Mouse (Mus musculus) kidney, postnatal 0 days (tissue): ENCODE measurements at regions not wholly inside any gene's neighbourhood (a gene's known extent, or its start where the extent isn't known, plus 50 kb on each side); places are given as distances from the start of the nearest gene placed in this dataset.

Experiments
- ATAC-seq: fragments of 200-750 bp; cut with Nextera tagmentation; replicated peaks from 2 replicates; pipeline ENCODE4 v1.8.0; 2017; ENCODE audit warnings: low read depth, moderate number of reproducible peaks, moderate TSS enrichment, moderate library complexity; ENCODE audit not compliant: low FRiP score
- DNase-seq: peaks from one replicate; pipeline ENCODE4 v3.0.0-alpha.2; 2016; ENCODE audit warnings: low spot score
- H3K27ac ChIP-seq: fragments of 300-500 bp; sonication (generic); 2 replicates; pipeline ENCODE4 v1.5.1; 2014; ENCODE audit warnings: mild to moderate bottlenecking
- H3K27me3 ChIP-seq: fragments of 300-500 bp; sonication (generic); 2 replicates; pipeline ENCODE4 v1.6.1; 2014; ENCODE audit warnings: low read length, mixed read lengths; ENCODE audit not compliant: insufficient read depth
- H3K36me3 ChIP-seq: fragments of 300-500 bp; sonication (generic); 2 replicates; pipeline ENCODE4 v1.6.1; 2014; ENCODE audit warnings: low read length, mixed read lengths; ENCODE audit not compliant: insufficient read depth
- H3K4me1 ChIP-seq: fragments of 300-500 bp; sonication (generic); replicated peaks from 2 replicates; pipeline ENCODE4 v1.6.1; 2014; ENCODE audit warnings: antibody characterized with exemption, low read length, mixed read lengths; ENCODE audit not compliant: insufficient read depth
- H3K4me2 ChIP-seq: fragments of 300-500 bp; sonication (generic); 2 replicates; pipeline ENCODE4 v1.6.1; 2014; ENCODE audit warnings: mild to moderate bottlenecking, low read length, moderate library complexity, mixed read lengths
- H3K4me3 ChIP-seq: fragments of 300-500 bp; sonication (generic); replicated peaks from 2 replicates; pipeline ENCODE4 v1.5.1; 2014; ENCODE audit warnings: low read depth, low read length
- H3K9ac ChIP-seq: fragments of 300-500 bp; sonication (generic); 2 replicates; pipeline ENCODE4 v1.6.1; 2014; ENCODE audit warnings: low read depth, low read length
- H3K9me3 ChIP-seq: fragments of 300-500 bp; sonication (generic); replicated peaks from 2 replicates; pipeline ENCODE4 v1.6.1; 2016; ENCODE audit warnings: low read length, inconsistent platforms, mixed read lengths
- CTCF ChIP-seq: IDR thresholded peaks from 2 replicates; pipeline ENCODE4 v1.5.1; 2016; ENCODE audit warnings: antibody characterized with exemption, low read depth, mild to moderate bottlenecking, moderate library complexity
- WGBS: fragments of 180-500 bp; shearing (Covaris S2); extraction: QIAGEN DNeasy Blood & Tissue Kit; methylation state at CpG from one replicate; pipeline ENCODE4 v1.1.7; 2014; 5-methylcytosine and 5-hydroxymethylcytosine counted together

DNA sequence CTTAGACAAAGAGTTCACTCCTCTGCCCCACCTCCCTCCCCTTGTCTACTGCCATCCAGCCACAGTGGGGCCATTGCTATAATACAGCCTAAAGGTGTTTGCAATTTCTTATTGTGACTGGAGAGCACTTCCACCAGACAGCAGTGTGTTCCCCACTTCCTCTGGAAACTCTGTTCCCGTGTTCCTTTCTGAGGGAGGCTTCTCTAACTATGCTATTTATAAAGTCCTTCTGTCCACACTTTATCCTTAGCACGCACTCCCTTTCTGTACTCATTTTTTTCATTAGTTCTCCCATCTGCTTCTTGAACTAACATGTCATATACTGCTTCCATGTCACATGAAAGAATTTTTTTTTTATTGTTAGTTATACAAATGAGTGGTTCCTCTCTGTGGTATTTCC is 52.0 kb upstream of the 4930432M17Rik start:
- ATAC-seq, result no peak

DNA sequence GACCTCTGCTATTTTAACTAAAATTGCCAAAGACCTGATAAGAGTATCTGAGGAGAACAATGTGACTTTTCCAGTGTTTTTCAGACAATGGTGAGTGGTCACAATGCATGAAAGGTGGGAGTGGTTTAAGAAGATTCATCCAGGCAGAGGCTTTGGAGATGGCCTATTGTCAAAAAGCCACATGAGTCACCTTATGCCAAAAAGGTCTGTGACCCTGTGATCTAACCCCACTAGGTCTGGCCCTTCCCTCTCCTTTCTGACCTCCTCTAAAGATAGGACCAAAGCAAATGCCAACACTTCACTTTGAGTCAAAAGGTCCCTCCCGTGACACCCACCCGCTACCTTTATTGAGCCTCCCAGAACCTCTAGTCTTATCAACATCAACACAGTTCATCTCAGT is 52.4 kb upstream of the 4930432M17Rik start:
- Histone ChIP-seq H3K9ac (no peak overlapping the region), H3K36me3 (no peaks in the 10 kb centered on the region), H3K4me2 (no peak overlapping the region), H3K27me3 (no peaks in the 10 kb centered on the region), H3K27ac (no peak overlapping the region), H3K4me3 (no peak overlapping the region), H3K9me3 (no peaks in the 10 kb centered on the region), H3K4me1 (no peaks in the 10 kb centered on the region; the same call in 1 of the 2 replicates)
- no peak for DNase-seq
- WGBS, result 97% methylated on average over 2 of the region's 2 CpGs
- ATAC-seq, result no peak
- TF ChIP-seq CTCF, result no peak

More for the DNA sequence above, 52.0 kb upstream of the 4930432M17Rik start:
- H3K9ac ChIP-seq, result no peak overlapping the region
- DNase-seq, result no peak
- H3K36me3 ChIP-seq, result no peaks in the 10 kb centered on the region
- no peaks in the 10 kb centered on the region for H3K9me3 ChIP-seq
- no peaks in the 10 kb centered on the region for H3K27me3 ChIP-seq
- H3K4me2 ChIP-seq, result no peak overlapping the region
- no peaks in the 10 kb centered on the region; the same call in 1 of the 2 replicates for H3K4me1 ChIP-seq
- no peak overlapping the region for H3K4me3 ChIP-seq
- H3K27ac ChIP-seq, result no peak overlapping the region
- WGBS, result 72% methylated on average over 2 of the region's 2 CpGs
- no peak for TF ChIP-seq CTCF

DNA sequence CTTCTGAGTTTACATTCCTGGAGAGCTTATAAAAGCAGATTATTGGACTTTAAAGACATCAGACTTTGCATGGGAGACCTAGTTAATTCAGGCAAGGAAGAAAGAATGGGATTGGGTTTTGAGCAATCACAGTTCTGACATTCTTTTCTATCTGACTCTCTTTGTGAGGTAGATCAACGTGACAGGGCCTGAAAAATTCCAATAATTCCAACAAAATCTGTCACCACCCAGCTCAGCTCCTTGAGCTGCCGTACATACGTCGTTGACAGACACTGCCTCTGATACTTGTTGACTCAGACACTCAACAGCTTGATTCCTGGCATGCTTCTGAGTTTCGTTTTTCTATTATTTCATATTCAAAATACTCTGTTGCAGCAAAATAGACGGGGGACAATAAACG is 53.2 kb upstream of the 4930432M17Rik start:
- H3K9ac ChIP-seq, result no peak overlapping the region
- no peaks in the 10 kb centered on the region for H3K9me3 ChIP-seq
- WGBS, result 77% methylated on average over 7 of the region's 7 CpGs
- ATAC-seq (no peak), DNase-seq (no peak)
- H3K27me3 ChIP-seq, result no peaks in the 10 kb centered on the region
- H3K36me3 ChIP-seq, result no peaks in the 10 kb centered on the region
- no peaks in the 10 kb centered on the region; the same call in 1 of the 2 replicates for H3K4me1 ChIP-seq
- H3K27ac ChIP-seq, result no peak overlapping the region
- H3K4me3 ChIP-seq, result no peak overlapping the region
- TF ChIP-seq CTCF, result no peak
- no peak overlapping the region for H3K4me2 ChIP-seq

DNA sequence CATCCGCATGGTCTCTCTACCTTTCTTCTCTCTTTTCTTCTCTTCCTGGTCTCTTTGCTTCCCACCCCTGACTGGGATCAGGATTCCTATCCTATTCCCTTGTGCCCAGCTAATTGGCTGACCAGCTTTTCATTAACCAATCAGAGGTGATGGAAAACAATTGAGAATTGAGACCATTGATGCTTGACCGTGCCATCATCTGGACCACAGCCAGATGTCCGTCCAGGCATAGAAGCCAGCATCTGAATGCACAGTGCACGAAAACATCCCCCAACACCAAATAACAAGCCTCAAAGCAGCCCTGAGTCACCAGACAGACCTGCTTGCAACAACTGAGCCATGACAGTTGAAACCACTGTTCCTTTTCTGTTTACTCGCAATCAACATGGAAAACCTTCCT is 54.5 kb upstream of the 4930432M17Rik start:
- no peak for TF ChIP-seq CTCF
- peak; percentile 29 for DNase-seq
- Histone ChIP-seq H3K9me3 (no peaks in the 10 kb centered on the region), H3K27me3 (no peaks in the 10 kb centered on the region), H3K36me3 (no peaks in the 10 kb centered on the region), H3K4me1 (no peaks in the 10 kb centered on the region; the same call in 1 of the 2 replicates), H3K27ac (no peak overlapping the region), H3K4me2 (no peak overlapping the region), H3K9ac (no peak overlapping the region), H3K4me3 (no peak overlapping the region)
- WGBS, result 58% methylated on average over 5 of the region's 5 CpGs
- ATAC-seq, result peak; percentile 66; the same call in 1 of the 2 replicates

DNA sequence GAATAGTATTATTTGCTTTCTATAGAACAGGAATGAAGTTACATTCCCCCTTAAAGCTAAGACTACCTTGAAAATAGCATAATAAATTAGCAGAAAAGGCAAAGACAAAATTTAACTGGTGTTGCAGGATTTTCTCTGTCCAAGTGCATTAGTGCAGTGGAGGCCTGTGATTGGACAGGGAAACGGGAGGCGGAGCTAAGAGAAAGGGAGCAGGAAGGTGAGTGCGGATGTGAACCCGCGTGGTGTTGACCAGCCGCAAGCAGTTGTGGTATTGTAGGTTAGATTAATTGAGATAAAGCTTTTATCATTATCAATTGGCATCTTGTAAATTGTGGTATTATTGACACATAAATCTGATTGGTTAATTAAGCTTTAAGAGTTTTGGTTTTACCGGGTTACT is 55.8 kb upstream of the 4930432M17Rik start:
- no peak for TF ChIP-seq CTCF
- WGBS, result 78% methylated on average over 7 of the region's 7 CpGs
- Histone ChIP-seq H3K36me3 (no peaks in the 10 kb centered on the region), H3K27ac (no peak overlapping the region), H3K4me1 (peaks cover 2% of the 10 kb centered on the region; the same call in 1 of the 2 replicates), H3K4me2 (no peak overlapping the region), H3K27me3 (no peaks in the 10 kb centered on the region), H3K9ac (no peak overlapping the region), H3K9me3 (no peaks in the 10 kb centered on the region), H3K4me3 (no peak overlapping the region)
- DNase-seq, result no peak
- no peak for ATAC-seq

DNA sequence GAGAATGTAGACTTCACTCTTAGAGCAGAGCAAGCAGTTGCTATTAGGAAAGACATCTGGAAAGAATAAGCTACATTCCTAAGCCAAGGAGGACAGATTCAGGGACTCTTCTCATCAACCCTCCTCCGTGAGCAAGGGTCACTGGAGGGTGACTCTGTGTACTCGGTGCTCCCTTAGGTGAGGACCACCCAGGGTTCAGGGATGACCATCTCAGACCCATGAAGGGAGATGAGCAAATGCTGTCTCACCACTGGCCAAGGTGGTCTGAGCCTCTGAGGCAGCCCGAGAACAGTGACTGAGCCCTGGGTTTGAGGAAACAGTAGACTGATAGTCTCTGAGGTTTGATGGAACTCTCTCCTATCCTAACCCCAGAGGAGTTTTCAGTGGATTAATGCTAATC is 57.3 kb upstream of the 4930432M17Rik start:
- H3K36me3 ChIP-seq, result no peaks in the 10 kb centered on the region
- peaks cover 8% of the 10 kb centered on the region; the same call in 1 of the 2 replicates for H3K4me1 ChIP-seq
- ATAC-seq (no peak), DNase-seq (no peak)
- H3K4me2 ChIP-seq, result no peak overlapping the region
- WGBS, result 71% methylated on average over 3 of the region's 3 CpGs
- no peak overlapping the region for H3K27ac ChIP-seq
- H3K9ac ChIP-seq, result no peak overlapping the region
- H3K9me3 ChIP-seq, result no peaks in the 10 kb centered on the region
- no peaks in the 10 kb centered on the region for H3K27me3 ChIP-seq
- no peak overlapping the region for H3K4me3 ChIP-seq
- TF ChIP-seq CTCF, result no peak

DNA sequence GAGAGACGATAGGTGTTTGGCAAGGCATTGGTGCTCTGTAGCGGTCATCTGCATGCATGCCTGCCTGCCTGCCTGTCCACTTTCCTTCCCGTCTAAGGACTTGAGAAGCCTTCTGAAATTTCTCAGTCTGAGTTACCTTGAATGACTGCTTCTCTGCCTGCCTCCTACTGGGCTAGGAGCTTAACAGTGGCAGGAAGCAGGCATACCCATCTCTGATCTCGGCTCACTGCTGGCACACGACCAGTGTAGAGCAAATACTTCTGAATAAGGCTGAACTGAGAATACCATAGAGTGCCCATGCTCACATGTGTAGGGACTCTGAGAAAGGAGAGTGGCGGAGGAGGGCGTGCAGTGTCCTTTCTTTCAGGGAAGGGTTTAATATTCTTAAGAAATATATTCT is 60.7 kb upstream of the 4930432M17Rik start:
- Histone ChIP-seq H3K27ac (no peak overlapping the region), H3K36me3 (no peaks in the 10 kb centered on the region), H3K9me3 (no peaks in the 10 kb centered on the region), H3K4me1 (peaks cover 8% of the 10 kb centered on the region; the same call in 1 of the 2 replicates), H3K4me2 (no peak overlapping the region), H3K4me3 (no peak overlapping the region), H3K9ac (no peak overlapping the region), H3K27me3 (no peaks in the 10 kb centered on the region)
- DNase-seq, result no peak
- no peak for TF ChIP-seq CTCF
- 72% methylated on average over 7 of the region's 7 CpGs for WGBS
- no peak for ATAC-seq
